Mouse (Mus musculus) C2C12 (cell line): ENCODE results near the gene Rfx1.

Source experiments
- CTCF ChIP-seq: IDR thresholded peaks from one replicate; pipeline ENCODE4 v1.5.1; 2011; ENCODE audit not compliant: control insufficient read depth, insufficient read depth, insufficient read length
- MAX ChIP-seq: IDR thresholded peaks from one replicate; pipeline ENCODE4 v1.6.1; 2011; ENCODE audit warnings: mild to moderate bottlenecking, control low read depth
- MYOD1 ChIP-seq: IDR thresholded peaks from one replicate; pipeline ENCODE4 v1.6.1; 2011; ENCODE audit warnings: low read depth; ENCODE audit not compliant: control insufficient read depth, insufficient read length
- MYOG ChIP-seq: IDR thresholded peaks from one replicate; pipeline ENCODE4 v1.6.1; 2011; ENCODE audit not compliant: control insufficient read depth, insufficient read length; ENCODE audit errors: extremely low read depth
- USF1 ChIP-seq: IDR thresholded peaks from one replicate; pipeline ENCODE4 v1.6.1; 2011; ENCODE audit warnings: low read depth, mild to moderate bottlenecking, control low read depth, moderate library complexity

DNA sequence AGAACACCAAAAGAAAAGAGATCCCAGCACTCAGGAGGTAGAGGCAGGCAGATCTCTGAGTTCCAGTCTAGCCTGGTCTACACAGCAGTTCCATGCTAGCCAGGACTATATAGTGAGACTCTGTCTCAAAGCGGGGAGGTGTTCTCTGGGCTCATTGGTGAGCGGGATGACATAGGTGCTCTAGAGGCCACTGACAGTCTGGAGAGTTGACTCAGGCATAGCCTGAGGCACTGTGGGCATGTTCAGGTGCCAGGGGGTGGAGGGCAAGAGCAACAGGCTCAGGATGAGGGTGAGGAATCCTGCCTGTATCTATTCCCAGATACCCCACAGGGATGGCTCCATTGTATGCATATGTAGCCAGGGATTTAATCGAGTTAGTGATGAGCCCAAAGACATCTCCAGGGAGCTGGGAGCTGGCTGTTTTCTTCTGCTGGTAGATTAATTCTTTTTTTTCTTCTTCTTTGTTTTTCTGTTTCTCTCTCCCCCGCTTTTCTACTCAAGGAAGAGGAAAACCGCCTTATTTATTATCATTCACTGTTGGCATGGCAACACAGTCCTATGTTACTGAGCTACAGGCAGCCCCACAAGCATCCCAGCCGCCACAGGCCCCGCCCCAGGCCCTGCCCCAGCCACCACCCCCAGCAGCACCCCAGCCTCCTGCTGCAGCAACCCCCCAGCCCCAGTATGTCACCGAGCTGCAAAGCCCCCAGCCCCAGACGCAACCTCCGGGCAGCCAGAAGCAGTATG, 6.8 kb downstream of the Rfx1 start:
- TF ChIP-seq CTCF (no peak), USF1 (no peak), MYOG (no peak), MYOD1 (no peak), MAX (no peak)
